Mouse (Mus musculus) brown adipose tissue, adult 24 weeks (tissue): ENCODE data around the gene Rubcn. TPM values are rescaled to one million over a fixed set of nuclear protein-coding genes. Genes with fewer than 3 reads are reported as not detected.

Experiments
- H3K27ac ChIP-seq: fragments of 200-500 bp; replicated peaks from 2 replicates; pipeline ENCODE4 v1.5.1; 2012; ENCODE audit warnings: low read depth, mild to moderate bottlenecking, low read length
- H3K4me1 ChIP-seq: fragments of 200-500 bp; 2 replicates; pipeline ENCODE4 v1.6.1; 2012; ENCODE audit warnings: low read length, mixed read lengths; ENCODE audit not compliant: control insufficient read depth, insufficient read depth, insufficient read length
- H3K4me3 ChIP-seq: fragments of 200-500 bp; 2 replicates; pipeline ENCODE4 v1.5.1; 2012; ENCODE audit warnings: low read depth, mild to moderate bottlenecking, low read length, moderate library complexity; ENCODE audit not compliant: insufficient read depth
- polyA plus RNA-seq: library from polyadenylated mRNA; stranded (reverse); fragments of >200 nt; gene quantifications from 2 replicates; pipeline ENCODE4 v1.2.4, GENCODE M21; 2012; ENCODE audit not compliant: missing spikeins, insufficient read depth, insufficient read length

The Rubcn gene
- polyA plus RNA-seq, 1 experiment = 9.6 TPM

- Histone ChIP-seq H3K27ac (peak overlapping the region; percentile 10; the same call in 1 of the 2 replicates), H3K4me1 (peaks cover 4% of the 10 kb centered on the region), H3K4me3 (peak overlapping the region; percentile 51)
These were observed 62.4 kb downstream of the Rubcn start for GRCm38 (mm10) chr16:32815160-32815605.

GRCm38 (mm10) chr16:32814539-32814938 is 63.0 kb downstream of the Rubcn start:
- peak overlapping the region; percentile 51 for H3K4me3 ChIP-seq
- peaks cover 4% of the 10 kb centered on the region for H3K4me1 ChIP-seq
- peak overlapping the region; percentile 10; the same call in 1 of the 2 replicates for H3K27ac ChIP-seq

- H3K4me3 ChIP-seq = no peak overlapping the region
- H3K27ac ChIP-seq = peak overlapping the region; percentile 49
- H3K4me1 ChIP-seq = peaks cover 4% of the 10 kb centered on the region
These were observed 63.8 kb downstream of the Rubcn start for GRCm38 (mm10) chr16:32813771-32814170.

GRCm38 (mm10) chr16:32813362-32813761 is 64.2 kb downstream of the Rubcn start:
- H3K4me3 ChIP-seq = peak overlapping the region; percentile 35; the same call in 1 of the 2 replicates
- peak overlapping the region; percentile 49; the same call in 1 of the 2 replicates for H3K27ac ChIP-seq
- peaks cover 4% of the 10 kb centered on the region for H3K4me1 ChIP-seq

GRCm38 (mm10) chr16:32812888-32813361 is 64.6 kb downstream of the Rubcn start:
- H3K27ac ChIP-seq = 0 out of 2 replicates have a peak overlapping the region, but pooled peaks have one; percentile 15
- H3K4me3 ChIP-seq = peak overlapping the region; percentile 35; the same call in 1 of the 2 replicates
- peaks cover 4% of the 10 kb centered on the region for H3K4me1 ChIP-seq

GRCm38 (mm10) chr16:32810321-32810720 is 67.2 kb downstream of the Rubcn start, which contains the start of gene Smbd1:
TSS of gene Smbd1 (minus strand) at chr16:32810477.
- Histone ChIP-seq H3K4me1 (peaks cover 4% of the 10 kb centered on the region), H3K27ac (no peak within 1 kb of the TSS), H3K4me3 (no peak within 1 kb of the TSS)

GRCm38 (mm10) chr16:32807408-32808185 is 70.0 kb downstream of the Rubcn start:
- H3K27ac ChIP-seq = no peak overlapping the region
- H3K4me1 ChIP-seq = 0 out of 2 replicates have a peak, but pooled peaks cover 5% of the 10 kb centered on the region
- no peak overlapping the region for H3K4me3 ChIP-seq

GRCm38 (mm10) chr16:32805151-32805550 is 72.4 kb downstream of the Rubcn start:
- Histone ChIP-seq H3K27ac (no peak overlapping the region), H3K4me1 (0 out of 2 replicates have a peak, but pooled peaks cover 5% of the 10 kb centered on the region)

GRCm38 (mm10) chr16:32803901-32804300 is 73.7 kb downstream of the Rubcn start:
- H3K4me1 ChIP-seq = 0 out of 2 replicates have a peak, but pooled peaks cover 5% of the 10 kb centered on the region
- no peak overlapping the region for H3K4me3 ChIP-seq
- H3K27ac ChIP-seq = no peak overlapping the region

More at GRCm38 (mm10) chr16:32805151-32805550, 72.4 kb downstream of the Rubcn start:
- no peak overlapping the region for H3K4me3 ChIP-seq

GRCm38 (mm10) chr16:32803252-32803853 is 74.2 kb downstream of the Rubcn start:
- no peak overlapping the region for H3K4me3 ChIP-seq
- H3K27ac ChIP-seq = peak overlapping the region; percentile 44; the same call in 1 of the 2 replicates
- H3K4me1 ChIP-seq = 0 out of 2 replicates have a peak, but pooled peaks cover 8% of the 10 kb centered on the region

GRCm38 (mm10) chr16:32797426-32797689 is 80.2 kb downstream of the Rubcn start, which contains the start of gene Muc20:
TSS of gene Muc20 (minus strand) at chr16:32797435.
- Histone ChIP-seq H3K27ac (no peak within 1 kb of the TSS), H3K4me1 (0 out of 2 replicates have a peak, but pooled peaks cover 2% of the 10 kb centered on the region), H3K4me3 (no peak within 1 kb of the TSS)

- Histone ChIP-seq H3K27ac (no peak overlapping the region), H3K4me3 (no peak overlapping the region), H3K4me1 (0 out of 2 replicates have a peak, but pooled peaks cover 2% of the 10 kb centered on the region)
These were observed 80.7 kb downstream of the Rubcn start for GRCm38 (mm10) chr16:32796676-32797425.

- Histone ChIP-seq H3K4me3 (no peak overlapping the region), H3K27ac (no peak overlapping the region), H3K4me1 (0 out of 2 replicates have a peak, but pooled peaks cover 2% of the 10 kb centered on the region)
These were observed 82.4 kb downstream of the Rubcn start for GRCm38 (mm10) chr16:32795177-32795576.

- Histone ChIP-seq H3K4me1 (no peaks in the 10 kb centered on the region), H3K4me3 (no peak overlapping the region), H3K27ac (no peak overlapping the region)
These were observed 87.5 kb downstream of the Rubcn start for GRCm38 (mm10) chr16:32790056-32790455.

GRCm38 (mm10) chr16:32784840-32785239 is 92.7 kb downstream of the Rubcn start:
- Histone ChIP-seq H3K4me3 (no peak overlapping the region), H3K4me1 (no peaks in the 10 kb centered on the region), H3K27ac (no peak overlapping the region)
